In the genomic region with DNA sequence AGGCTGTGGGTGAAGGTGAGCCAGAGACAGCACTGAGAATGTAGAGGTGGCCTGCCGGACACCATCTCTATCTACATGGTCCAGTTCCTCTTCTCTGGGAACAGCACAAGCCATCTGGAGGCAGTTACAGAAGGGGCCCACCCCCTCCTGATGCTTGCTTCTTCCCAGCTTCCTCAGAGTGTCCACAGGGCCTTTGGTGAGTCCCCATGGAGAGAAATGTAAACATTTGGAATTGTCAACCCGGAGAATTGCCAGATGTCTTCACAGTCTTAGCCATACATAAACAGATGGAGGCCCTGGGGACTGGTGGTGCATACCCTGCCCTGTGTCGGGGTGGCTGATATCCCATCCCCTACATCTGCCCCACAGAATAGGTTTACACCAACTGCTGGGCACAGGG, we compare ENCODE assay signal across 16 mouse cellular contexts.
DNase-seq lines count a peak whose midpoint lies in the region; ATAC-seq and TF ChIP-seq lines count a peak whose summit lies in the region.
"Had no signal": no experiment of that assay in that cellular context is flagged by ENCODE, and none has a peak within 500 bp of the region (broad histone marks: within the 10 kb centered on the region; RNA-seq: fewer than 3 reads in every experiment).

No protein-coding gene starts in this region.

- peak; percentile 72 for DNase-seq in kidney, postnatal 0 days (ENCODE audit: low spot score)
- DNase-seq in kidney, postnatal 14 days, result no peak
- peak; percentile 41 for DNase-seq in embryo, embryonic 10 days (ENCODE audit: low spot score)
- DNase-seq in embryonic facial prominence, embryonic 10.5 days (ENCODE audit: low spot score), result peak; percentile 38
- DNase-seq in mesoderm, embryonic 11.5 days (ENCODE audit: low read depth, low spot score), result peak; percentile 31
- no peak for DNase-seq in layer of hippocampus, postnatal 25 days (ENCODE audit: extremely low spot score in 1 of 2, low spot score in 1 of 2)
- no peak for DNase-seq in urinary bladder, postnatal 36 days (ENCODE audit: low spot score in 2 of 2)
- DNase-seq: cerebellum, adult 11 months; gastrocnemius, postnatal 14 days; kidney, adult 11 months; thymus, adult 2 months had no signal

- no peak for ATAC-seq in kidney, postnatal 0 days (replicated peaks; ENCODE audit: low FRiP score, low read depth)
- ATAC-seq: CD4-positive, CD25-positive, alpha-beta regulatory T cell, adult 4 months; forebrain, embryonic 14.5 days; midbrain, embryonic 13.5 days had no signal

- H3K9me3 ChIP-seq in kidney, postnatal 0 days (replicated peaks; ENCODE audit: low read length), result no peaks in the 10 kb centered on the region
- no peaks in the 10 kb centered on the region for H3K9me3 ChIP-seq in embryonic facial prominence, embryonic 10.5 days
- H3K9me3 ChIP-seq: midbrain, embryonic 13.5 days had no signal

- no peaks in the 10 kb centered on the region for H3K27me3 ChIP-seq in kidney, postnatal 0 days (ENCODE audit: insufficient read depth, low read length)
- no peaks in the 10 kb centered on the region for H3K27me3 ChIP-seq in embryonic facial prominence, embryonic 10.5 days (replicated peaks; ENCODE audit: low read depth, poor library complexity, severe bottlenecking)
- H3K27me3 ChIP-seq: midbrain, embryonic 13.5 days had no signal

- WGBS in kidney, postnatal 0 days, result 24% methylated on average over 3 of the region's 3 CpGs
- 40% methylated on average over 3 of the region's 3 CpGs for whole genome bisulfite sequencing in embryonic facial prominence, embryonic 10.5 days

- H3K4me1 ChIP-seq in kidney, postnatal 0 days (replicated peaks; ENCODE audit: insufficient read depth, low read length), result peaks cover 5% of the 10 kb centered on the region; the same call in 1 of the 2 replicates
- peaks cover 42% of the 10 kb centered on the region for H3K4me1 ChIP-seq in embryonic facial prominence, embryonic 10.5 days

- no peak for TF ChIP-seq CTCF in kidney, postnatal 0 days (IDR thresholded peaks at IDR 0.05; ENCODE audit: low read depth)

- no peak overlapping the region for H3K4me2 ChIP-seq in kidney, postnatal 0 days (ENCODE audit: low read length)
- H3K4me2 ChIP-seq: midbrain, embryonic 13.5 days had no signal

- no peak overlapping the region for H3K27ac ChIP-seq in kidney, postnatal 0 days
- no peak overlapping the region; the same call in 1 of the 2 replicates for H3K27ac ChIP-seq in embryonic facial prominence, embryonic 10.5 days (replicated peaks)
- H3K27ac ChIP-seq: layer of hippocampus, adult 2 months; liver, embryonic 14.5 days; midbrain, embryonic 13.5 days had no signal

- H3K36me3 ChIP-seq in kidney, postnatal 0 days (ENCODE audit: insufficient read depth, low read length), result no peaks in the 10 kb centered on the region; the same call in 1 of the 2 replicates
- H3K36me3 ChIP-seq in embryonic facial prominence, embryonic 10.5 days (replicated peaks), result peaks cover 63% of the 10 kb centered on the region
- H3K36me3 ChIP-seq: midbrain, embryonic 13.5 days had no signal

- H3K4me3 ChIP-seq in kidney, postnatal 0 days (replicated peaks; ENCODE audit: low read depth, low read length), result no peak overlapping the region
- H3K4me3 ChIP-seq in embryonic facial prominence, embryonic 10.5 days, result no peak overlapping the region
- H3K4me3 ChIP-seq: layer of hippocampus, adult 2 months; midbrain, embryonic 13.5 days had no signal

- H3K9ac ChIP-seq in kidney, postnatal 0 days (ENCODE audit: low read depth, low read length), result no peak overlapping the region
- H3K9ac ChIP-seq: liver, embryonic 14.5 days; midbrain, embryonic 13.5 days had no signal

Comparison
In these comparisons a context has a peak if more than half of its experiments do, and no peak if none do; other contexts are left out.
1. DNase-seq: peak in kidney, postnatal 0 days (single experiment), embryo, embryonic 10 days (single experiment), embryonic facial prominence, embryonic 10.5 days (single experiment) and mesoderm, embryonic 11.5 days (single experiment); none in kidney, postnatal 14 days (single experiment), layer of hippocampus, postnatal 25 days (0 of 2) and urinary bladder, postnatal 36 days (0 of 2).